Mouse (Mus musculus): ENCODE measurements at regions not wholly inside any gene's neighbourhood (a gene's known extent, or its start where the extent isn't known, plus 50 kb on each side); places are given as distances from the start of the nearest gene placed in this dataset.

DNA sequence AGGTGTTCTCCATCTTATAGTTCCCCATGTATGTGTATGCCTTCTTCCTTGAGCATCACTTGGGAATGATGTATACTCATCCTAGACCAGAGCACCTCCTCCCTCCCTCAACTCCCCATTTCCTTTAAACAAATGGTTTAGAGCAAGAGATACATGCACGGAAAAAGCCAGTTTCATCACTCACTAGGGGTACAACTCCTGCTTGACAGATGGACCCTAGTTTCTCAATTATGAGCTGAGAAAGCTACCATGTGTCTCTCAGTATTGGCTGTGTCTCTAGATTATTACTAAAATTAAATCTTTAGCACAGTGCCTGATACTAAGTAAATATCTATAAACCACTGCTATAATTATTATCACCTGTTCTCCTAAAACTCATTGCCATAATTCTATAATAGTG, 266.2 kb upstream of the Nr3c2 start:
- TF ChIP-seq EP300 (IDR thresholded peaks at IDR 0.05; ENCODE audit: low read depth), result no peak
- TF ChIP-seq CTCF (IDR thresholded peaks at IDR 0.05; ENCODE audit: low read depth), result no peak

Data from liver, embryonic 14.5 days (tissue).